Mouse (Mus musculus): ENCODE results near the gene Tnrc6b. TPM values are rescaled to one million over a fixed set of nuclear protein-coding genes. Genes with fewer than 3 reads are reported as not detected.
A peak's percentile ranks its signal among the peaks of the same experiment; 100 is the strongest.
"Not testable (repeated sequence)": the region's sequence is repeated elsewhere in the genome, so short reads cannot be mapped to it uniquely, and the experiment has no call there.

Gene Tnrc6b
- total RNA-seq, 2 experiments from 2014 or later = 51.5 to 68.8 TPM

DNA sequence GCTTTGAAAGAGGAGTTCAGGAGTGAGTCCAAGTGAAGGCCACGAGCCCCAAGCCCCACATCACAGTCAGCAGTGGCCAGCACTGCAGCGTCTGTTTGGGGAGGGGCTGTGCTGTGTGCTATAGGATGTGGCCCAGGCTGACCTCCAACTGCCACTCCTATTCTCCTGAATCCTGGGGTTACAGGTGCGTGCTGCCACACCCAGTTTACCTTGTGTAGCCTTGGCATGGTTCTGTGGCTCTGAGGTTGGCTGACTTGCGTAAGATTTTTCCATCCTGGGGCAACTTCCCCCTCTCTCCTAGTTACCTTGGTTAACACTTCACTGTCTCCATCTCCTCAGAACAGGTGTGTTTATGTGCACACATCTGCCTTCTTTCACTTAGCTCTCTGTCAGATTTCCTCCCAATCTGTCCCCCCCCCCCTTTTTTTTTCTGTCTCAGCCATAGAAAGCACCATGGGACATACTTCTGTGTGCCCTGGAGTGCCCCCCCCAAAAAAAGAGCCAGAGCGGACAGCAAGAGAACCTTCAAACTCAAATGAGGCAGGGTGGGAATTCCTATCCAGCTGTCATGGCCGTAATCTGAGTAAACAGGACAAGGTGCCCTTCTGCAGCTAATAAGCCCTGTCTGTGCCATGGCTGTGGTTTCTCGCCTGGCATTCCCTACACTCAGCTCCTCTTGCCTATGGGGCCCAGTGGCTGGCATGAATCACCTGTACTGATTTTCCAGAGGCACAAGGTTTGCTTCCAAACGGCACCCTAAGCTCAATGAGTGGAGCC lies 9.4 kb upstream of the Tnrc6b start:
- no peak for DNase-seq

DNA sequence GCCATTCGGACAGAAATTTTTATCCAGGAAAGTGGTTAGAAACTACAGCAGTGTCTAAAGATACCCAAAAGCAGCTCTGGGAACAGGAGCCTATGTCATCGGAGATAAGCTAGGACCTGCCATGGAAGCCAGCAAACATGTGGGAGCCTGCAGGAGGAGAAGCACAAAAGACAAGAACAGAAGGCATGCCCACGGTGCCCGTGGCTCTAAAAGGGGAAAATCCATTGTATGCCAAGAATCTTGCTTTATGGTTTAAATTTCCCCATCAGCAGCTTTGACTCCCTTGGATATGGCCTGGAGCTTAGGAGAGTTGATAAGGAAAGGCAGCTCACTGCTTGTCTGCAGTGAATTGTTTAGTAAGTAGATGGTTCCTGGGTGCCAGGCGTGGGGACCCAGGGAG lies 8.2 kb upstream of the Tnrc6b start:
- no peak for DNase-seq

DNA sequence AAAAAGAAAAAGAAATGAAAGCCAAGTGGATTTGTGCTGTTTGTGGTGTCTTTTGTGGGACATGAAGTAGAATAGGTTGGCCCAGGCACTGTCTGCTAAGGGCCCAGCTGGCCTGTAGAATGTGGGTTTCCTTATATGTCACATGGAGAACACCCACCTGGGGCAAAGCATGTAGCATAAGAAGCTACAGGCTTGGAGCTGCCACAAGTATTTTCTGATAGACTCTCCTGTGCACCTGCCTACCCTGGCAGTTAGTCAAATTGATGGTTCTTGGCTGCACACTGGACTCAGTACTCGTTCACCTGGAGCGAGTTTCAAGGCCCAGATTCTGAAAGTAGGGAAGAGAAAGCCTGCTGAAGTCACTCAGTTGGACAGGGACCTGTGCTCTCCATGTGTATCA lies 7.6 kb upstream of the Tnrc6b start:
- no peak for DNase-seq

DNA sequence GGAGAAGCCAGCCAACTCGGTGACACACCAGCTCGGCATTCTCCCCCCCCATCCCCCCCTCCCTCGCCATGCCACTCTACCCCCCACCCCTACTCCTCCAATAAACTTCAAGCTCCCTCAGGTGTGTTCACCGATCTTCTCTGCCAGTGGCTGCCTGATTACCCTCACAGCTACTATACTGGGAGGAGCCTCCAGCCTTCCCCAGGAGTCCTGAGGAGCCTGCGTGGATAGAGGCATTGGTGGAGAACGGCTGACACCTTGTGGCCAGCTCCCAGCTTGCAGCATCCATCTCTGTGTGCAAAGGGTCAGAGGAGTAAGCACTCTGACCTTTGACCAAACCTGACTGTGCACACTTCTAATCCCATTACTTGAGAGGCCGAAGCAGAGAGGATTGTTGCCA lies 6.8 kb upstream of the Tnrc6b start:
- peak; percentile 72 for DNase-seq

DNA sequence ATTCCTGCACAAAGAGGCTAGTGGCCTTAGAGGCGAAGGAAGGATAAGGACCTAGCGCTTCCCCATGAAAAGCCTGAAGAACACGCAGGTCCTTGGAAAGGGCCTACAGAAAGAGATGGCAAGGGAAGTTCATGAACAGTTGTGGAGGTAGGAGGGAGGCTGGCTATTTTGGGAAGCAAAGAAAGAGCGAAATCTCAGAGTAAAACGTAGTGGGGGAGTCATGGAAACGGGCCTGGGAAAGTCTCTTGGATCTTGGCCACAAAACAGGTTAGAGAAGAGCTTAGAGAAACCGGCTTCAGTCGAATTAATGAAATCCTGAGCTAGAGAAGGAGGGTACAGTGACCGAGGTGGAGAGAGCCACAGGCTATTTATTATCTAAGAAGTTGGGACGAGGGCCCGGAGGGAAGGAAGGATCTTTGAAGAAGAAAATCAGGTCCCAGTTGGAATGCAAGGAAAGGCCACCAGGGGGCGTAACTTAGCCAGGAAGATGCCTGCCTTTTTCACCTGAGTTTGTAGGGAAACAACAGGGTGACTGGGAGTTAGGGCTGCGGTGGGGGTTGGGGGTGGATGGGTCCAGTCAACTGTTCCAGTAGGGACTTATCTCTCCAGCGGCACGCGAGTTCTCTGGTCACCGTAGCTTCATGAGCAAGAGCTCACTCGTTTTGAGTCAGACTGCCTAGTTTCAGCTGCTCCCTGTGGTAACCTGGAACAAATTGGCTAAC lies 5.1 kb upstream of the Tnrc6b start:
- peak; percentile 86 for DNase-seq

DNA sequence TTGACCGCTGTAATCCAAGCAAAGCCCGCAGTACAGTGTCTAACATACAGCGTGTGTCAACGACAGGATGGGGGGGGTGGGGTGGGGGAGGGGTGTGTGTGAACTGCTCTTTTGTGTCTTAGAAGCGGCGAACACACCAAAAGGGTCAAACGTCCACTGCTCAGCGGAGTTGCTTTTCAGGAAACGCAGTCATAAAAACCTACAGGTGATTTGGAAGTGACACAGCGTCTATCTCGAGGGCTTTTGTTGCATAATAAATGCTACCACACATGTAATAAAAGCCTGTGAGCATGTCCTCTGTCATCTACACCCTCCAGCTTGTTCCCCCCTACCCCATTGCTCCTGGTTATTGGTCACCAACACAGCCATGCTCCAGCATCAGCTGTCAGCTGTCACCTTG lies 4.5 kb upstream of the Tnrc6b start:
- DNase-seq = no peak

DNA sequence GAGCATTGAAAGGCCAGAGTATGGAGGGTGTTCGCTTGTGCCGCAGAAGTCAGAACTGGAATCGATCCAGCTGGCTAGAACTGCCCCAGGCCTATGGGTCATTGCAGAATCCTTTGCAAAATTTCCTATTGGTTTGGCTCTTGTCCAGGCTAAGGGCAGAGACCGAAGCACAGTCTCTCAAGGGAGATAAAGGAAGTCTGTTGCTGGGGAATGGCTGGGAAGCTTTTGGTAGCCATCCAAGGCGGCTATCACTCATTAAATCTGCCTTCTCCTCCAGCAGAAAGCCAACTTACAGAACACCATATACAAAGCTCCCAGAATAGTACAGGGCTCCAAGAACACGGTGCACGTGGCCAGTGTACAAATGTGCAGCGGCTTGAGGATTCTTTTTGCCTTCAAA lies 4.0 kb upstream of the Tnrc6b start:
- DNase-seq = no peak

DNA sequence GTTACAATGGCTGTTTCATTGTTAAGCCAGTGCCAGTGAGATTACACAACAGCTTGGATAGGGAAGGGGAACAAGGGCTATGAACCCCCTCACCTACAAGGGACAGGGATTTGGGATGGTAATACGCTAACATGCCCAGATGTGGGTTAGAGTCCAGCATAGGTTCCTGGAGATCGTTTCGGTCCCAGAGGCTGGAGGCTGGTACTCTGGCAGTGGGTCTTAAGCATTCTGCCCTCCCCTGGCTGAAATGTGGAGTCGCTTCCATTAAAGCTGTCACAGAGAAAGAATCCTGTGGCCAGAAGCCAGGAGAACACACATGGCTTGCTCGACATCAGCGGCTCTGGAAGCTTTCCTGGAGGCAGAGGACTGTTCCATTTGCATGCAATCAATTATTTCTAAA lies 1.5 kb upstream of the Tnrc6b start:
- DNase-seq = peak; percentile 52

DNA sequence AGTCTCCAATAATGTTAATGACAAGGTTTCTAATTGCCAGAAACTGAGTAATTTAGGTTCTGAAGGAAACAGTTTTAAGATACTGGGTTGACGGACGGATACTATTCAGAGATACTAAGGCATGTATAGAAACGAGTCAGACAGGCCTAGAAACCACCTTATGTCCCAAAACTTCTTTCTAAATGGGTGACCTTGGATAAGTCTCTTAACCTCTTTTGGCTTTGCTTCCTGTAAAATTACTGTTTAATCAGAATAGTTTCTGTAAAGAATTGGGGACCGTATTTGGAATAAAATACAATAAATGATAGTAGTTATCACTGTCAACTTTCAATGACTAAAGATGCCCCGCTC lies 881 bp upstream of the Tnrc6b start:
- DNase-seq = no peak

DNA sequence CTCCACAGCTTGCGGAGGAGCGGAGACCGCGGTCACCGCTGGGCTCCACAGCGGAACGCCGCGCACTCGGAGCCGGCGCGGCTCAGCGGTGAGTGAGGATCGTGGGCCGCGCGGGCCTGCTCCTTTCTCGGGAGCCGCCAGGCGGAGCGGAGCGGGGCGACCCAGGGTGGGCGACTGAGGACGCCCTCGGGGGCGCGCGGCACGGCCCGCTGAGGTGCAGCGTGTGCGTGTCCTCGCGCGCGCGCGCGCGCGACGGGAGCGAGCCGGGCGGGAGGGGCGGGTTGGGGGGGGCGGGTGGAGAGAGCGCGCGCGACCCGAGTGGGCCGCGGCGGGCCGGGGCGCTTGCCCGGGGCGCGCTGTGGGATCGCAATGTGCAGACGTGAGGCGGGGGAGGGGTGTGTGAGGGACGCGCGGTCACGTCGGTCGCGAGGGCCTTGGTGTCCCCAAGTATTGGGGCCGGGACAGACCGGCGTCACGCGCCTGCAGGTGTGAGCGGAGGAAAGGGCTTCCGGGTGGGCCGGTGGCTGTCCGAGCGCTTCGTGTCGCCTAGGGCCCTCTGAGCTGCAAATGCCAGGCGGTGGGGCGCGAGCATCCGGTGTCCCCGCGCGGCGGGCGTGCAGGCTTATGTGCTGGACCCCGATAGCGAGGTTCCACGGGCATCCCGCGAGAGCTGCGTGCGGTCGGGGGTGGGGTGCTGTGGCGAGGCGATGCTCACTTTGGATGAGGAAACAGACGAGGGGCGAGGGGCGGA lies 463 bp downstream of the Tnrc6b start:
- peak; percentile 67 for DNase-seq

DNA sequence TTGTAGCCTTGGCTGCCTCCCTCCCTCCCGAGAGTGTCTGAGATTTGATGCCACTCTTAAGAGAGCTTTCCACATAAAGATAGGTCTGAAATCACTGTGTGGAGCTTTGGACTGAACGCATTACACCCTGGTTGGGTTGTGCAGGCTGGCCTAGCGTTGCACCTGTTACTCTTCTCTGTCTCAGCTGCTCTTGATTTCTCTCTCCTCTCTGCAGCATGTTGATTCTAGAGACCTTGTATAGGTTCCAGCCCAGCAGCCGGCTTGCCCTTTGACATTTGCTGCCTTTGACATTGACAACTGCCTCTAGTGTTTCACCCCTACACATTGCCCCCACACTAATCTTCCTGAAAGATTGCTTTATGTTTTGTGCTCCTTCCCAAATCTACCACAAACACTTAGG lies 3.2 kb downstream of the Tnrc6b start:
- no peak for DNase-seq

DNA sequence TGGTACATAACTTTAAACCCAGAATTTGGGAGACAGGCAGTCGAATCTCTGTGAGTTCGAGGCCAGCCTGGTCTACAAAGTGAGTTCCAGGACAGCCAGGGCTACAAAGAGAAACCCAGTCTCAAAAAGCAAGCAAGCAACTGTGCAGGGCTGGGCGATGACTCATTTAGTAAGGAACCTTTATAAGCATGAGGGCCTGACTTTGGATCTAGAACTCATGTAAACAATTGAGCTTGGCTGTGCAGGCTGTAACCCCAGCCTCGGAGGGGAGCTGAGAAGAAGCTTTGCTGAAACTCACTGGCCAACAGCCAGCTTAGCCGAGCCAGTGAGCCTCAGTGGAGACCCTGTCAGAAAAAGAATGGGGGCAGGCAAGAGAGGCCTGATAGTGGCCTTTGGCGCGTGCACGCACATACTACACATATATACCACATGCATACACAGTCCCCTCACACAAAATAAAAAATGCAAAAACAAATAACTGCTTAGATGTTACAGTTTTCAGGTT lies 5.6 kb downstream of the Tnrc6b start:
- DNase-seq = no peak

DNA sequence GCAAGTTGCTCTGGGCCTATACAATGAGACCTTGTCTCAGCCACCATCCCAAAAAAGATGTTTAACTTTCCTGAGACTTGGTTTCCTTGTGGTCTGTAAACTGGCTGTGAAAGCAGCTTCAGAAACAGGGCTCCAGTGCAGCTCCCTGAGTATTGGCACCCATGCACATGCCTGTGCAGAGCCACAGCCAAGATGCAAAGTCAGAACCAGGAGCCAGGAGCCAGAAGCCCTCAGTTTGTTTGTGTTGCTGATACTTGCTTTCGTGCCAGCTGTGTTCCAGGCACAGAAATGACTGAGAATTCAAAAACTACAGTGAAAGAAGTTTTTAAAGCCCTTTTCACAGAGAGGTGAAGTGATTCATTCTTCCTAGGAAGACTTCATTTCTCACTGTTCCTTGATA lies 6.3 kb downstream of the Tnrc6b start:
- no peak for DNase-seq

DNA sequence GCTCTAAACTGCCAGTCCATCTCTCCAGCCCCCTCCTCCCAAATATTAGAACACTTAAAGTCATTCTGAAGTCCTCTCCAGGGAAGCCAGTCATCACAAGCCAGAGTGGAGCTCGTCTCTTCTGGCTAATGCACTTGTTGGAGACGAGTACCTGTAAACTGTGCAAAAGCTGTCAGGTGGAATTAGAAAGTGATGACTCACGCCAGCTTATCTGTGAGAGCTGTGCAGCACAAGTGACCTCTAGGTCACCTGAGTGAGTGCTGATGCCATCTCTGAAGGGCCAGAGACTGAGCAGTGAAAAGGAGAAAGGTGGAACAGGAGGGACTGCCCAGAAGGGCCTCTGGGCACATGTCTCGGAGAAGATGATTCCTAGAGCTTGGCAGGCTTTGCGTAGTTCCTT lies 9.1 kb downstream of the Tnrc6b start:
- no peak for DNase-seq

DNA sequence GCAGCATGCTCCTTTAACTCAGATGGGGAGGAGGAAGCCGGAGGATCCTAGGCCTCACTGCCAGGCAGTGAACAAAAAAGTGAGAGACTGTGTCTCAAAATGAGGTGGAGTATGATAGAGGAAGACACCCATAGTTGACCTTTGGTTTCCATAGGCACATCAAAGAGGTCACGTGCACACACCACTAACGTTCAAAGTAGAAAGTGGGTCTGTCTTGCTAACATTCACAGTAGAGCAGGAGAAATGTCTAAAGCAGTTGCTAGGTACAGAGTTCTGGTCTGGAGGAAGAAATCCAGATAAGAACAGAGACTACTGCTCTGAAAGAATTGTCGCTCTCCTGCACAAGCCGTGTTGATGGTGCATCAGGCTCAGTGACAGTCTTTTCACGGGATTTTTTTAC lies 10.7 kb downstream of the Tnrc6b start:
- DNase-seq = no peak

DNA sequence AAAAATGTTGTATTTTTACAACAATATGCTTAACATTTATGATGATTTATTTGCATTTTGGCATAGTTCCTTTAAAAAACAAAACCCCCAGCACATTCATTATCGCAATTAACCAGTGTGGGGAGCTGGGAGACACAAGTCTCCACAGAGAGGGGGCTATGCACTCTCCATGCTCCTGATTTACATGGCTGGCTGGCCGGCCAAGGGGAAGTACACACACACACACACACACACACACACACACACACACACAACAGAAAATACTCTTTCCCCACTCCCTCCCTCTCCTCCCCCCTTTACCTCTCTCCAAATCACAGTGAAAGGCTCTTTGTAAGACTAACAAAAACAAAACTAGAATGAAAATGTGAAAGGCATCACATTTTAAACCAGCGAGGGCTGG lies 11.3 kb downstream of the Tnrc6b start:
- DNase-seq = no peak

DNA sequence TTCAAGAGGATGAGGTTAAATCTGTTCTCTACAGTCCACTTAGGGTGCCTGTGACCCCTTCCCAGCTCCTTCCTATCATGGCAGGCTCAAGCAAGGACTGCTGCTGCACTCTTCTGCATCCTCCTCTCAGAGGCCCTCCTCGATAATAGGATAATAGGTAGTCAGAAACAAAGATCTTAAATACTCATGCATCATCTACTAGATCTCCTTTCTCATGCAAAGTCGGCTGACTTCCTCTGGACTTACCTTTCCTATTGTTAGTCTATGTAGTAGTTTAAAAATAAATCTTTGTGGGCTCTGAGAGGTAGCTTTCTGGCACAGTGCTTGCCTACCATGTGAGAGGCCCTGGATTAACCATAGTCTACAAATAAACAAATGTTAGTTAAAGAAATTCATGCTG lies 18.4 kb downstream of the Tnrc6b start:
- no peak for DNase-seq

DNA sequence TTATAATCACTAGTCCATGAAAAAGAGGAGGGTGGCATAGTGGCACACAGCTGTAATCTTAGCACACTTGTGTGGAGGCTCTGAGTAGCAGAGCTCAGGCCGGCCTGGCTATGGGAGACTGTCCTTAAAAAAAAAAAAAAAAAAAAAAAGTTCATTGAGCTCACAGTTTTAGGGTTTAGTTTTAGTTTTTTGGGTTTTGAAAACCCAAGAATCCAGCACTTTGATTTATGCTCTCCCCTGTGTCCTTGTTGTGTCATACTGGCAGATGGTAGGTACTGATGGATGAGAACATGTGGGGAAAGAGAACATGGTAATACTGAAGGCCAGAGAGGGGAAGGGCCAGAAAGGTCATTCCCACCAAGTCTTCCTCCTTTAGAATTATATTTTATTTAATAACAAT lies 19.9 kb downstream of the Tnrc6b start:
- DNase-seq = no peak

DNA sequence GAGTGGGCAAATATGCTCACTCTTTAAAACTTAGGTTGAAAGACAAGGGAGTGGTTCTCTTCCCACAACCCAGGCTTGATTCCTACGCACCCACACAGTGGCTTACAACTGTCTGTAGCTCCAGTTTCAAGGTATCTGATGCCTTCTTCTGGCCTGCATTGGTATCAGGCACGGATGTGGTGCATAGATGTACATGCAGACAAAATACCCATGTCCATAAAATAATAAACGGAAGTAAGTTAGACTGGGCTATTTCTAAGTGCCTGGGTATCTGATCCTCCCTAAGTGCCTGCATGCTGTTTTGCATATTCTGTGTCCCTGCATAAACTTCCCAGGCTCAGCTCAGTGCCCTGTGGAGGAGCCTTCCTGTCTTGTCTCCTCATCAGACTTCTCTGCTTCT lies 20.4 kb downstream of the Tnrc6b start:
- no peak for DNase-seq

DNA sequence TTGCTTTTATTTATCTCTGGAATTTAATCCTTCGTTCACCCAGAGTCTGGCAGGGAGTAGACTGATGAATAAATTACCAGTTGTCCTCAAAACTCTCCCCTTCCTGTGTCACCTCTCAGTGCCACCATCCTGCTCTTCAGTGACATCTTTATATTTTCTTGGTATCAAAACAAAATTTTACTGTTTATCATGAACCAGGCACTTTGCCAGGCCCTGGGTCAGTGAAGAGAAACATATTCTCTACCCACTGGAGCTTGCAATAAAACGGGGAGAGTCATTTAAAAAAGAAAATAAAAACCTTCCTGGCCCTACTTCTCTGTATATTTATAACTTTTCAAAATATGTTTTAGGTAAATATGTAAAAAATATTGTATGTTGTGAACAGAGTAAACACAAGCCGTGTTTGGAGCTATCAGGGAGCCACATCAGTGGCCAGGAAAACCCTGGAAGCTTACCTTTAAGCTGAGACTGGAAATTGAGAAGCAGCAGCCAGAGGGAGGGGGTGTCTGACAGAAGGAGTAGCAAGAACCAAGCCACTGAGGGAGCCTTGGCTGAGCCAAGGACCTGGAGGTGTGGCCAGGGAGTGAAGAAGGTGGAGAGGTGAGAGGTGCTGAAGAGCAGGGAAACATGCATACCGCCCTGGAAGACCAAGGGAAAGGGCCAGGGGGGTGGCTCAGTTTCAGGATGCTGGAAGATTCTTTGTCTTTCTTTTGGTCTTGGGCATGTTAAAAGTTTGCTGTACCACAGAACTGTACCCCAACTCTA lies 21.3 kb downstream of the Tnrc6b start:
- DNase-seq = no peak

DNA sequence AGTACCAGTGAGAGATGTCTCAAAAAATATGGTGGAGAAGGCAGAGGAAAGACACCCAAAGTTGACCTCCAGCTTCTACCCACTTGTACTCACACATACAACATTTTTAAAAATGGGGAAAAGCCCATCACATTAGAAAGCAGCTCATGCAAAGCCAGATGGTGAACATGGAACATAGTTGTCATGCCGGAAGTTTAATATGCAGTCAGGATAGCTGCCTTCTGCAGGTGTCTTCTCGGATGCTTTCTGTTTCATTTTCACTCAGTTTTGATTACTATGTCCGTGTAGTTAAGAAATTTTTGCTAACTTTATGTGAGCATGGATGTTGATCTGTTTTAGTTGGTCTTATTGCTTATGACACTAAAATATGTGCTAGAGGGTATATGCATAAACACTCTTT lies 24.2 kb downstream of the Tnrc6b start:
- DNase-seq = no peak

DNA sequence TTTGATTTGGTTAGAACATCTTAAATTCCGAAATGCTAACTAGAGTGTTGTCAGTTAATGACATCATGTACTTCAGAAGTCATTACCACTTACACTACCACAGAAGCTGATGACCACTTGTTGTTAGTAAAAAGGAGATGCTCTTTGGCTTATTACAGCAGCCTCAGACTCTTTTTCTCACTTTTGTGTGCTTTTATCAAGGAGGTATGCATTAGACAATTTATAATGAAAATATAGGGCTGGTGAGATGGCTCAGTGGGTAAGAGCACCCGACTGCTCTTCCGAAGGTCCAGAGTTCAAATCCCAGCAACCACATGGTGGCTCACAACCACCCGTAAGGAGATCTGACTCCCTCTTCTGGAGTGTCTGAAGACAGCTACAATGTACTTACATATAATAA lies 24.6 kb downstream of the Tnrc6b start:
- DNase-seq = not testable (repeated sequence)

DNA sequence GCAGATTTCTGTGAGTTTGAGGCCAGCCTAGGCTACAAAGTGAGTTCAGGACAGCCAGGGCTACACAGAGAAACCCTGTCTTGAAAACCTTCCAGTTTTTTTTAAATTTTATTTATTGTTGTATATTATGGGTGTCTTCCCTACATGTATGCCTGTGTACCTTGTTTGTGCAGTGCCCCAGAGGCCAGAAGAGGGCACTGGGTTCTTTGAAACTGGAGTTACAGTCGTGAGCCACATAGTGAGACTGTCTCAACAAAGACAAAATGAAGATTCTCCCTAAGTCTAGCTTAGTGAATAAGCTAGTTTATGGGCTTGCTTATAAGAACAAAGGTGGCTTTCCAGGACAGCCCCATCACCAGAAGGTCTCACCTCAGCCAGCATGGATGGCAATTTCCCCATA lies 25.4 kb downstream of the Tnrc6b start:
- DNase-seq = no peak

Data from gastrocnemius, postnatal 10 days (tissue).